Mouse (Mus musculus): ENCODE results near the gene Car3.

DNA sequence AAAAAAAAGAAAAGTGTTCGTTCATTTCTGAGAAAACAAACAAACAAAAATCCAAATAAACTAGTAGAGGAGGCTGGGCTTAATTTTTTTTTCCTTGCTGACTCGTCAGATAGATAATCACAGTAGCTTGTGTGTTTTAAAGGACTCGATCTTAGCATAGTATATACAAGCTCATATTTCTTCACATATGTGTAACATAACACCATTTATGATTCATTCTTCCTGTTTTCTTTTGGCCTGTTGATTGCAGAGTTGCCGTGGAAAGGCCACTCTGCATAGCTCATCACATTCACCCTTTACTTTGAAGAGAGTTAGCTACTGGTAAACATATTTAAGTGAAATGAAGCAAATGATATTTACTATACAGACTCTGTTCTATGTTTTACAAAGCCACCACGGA, 30.4 kb downstream of the Car3 start:
- TF ChIP-seq CTCF (IDR thresholded peaks at IDR 0.05) (no peak), POLR2A (IDR thresholded peaks at IDR 0.05; ENCODE audit: insufficient read depth, low read depth, low read length) (no peak), EP300 (IDR thresholded peaks at IDR 0.05; ENCODE audit: insufficient read depth, low read depth, low read length) (no peak)
